Mouse (Mus musculus) liver, adult 2 months (tissue): ENCODE measurements at regions not wholly inside any gene's neighbourhood (a gene's known extent, or its start where the extent isn't known, plus 50 kb on each side); places are given as distances from the start of the nearest gene placed in this dataset.

ENCODE experiments used
- CTCF ChIP-seq: fragments of 200-500 bp; IDR thresholded peaks from 2 replicates; pipeline ENCODE4 v1.5.1; 2011; ENCODE audit warnings: low read depth, low read length, control low read depth
- POLR2A ChIP-seq: fragments of 200-500 bp; IDR thresholded peaks from 2 replicates; pipeline ENCODE4 v1.6.1; 2011; ENCODE audit warnings: low read length, control low read depth; ENCODE audit not compliant: insufficient read depth; ENCODE audit errors: extremely low read depth

- no peak for TF ChIP-seq CTCF
- no peak for TF ChIP-seq POLR2A
These were observed 129.4 kb downstream of the Ddx1 start for GRCm38 (mm10) chr12:13119653-13120052.
